Mouse (Mus musculus): ENCODE results near the gene E130218I03Rik. TPM values are rescaled to one million over a fixed set of nuclear protein-coding genes. Genes with fewer than 3 reads are reported as not detected.

E130218I03Rik gene
- total RNA-seq, 1 experiment from 2014 or later, result not detected

Other genes starting within 250 kb of the E130218I03Rik start
- 19.2 and 25.5 TPM in 2 replicates for gene Dhdds, start 242.7 kb upstream of the E130218I03Rik start, total RNA-seq (2017)
- gene Lin28a, start 224.8 kb upstream of the E130218I03Rik start, total RNA-seq (2017), result 4.2 and 4.8 TPM in 2 replicates
- 1.4 TPM in 1 of 2 replicates, not detected in the other for gene Zfp683, start 189.8 kb upstream of the E130218I03Rik start, total RNA-seq (2017)
- gene Crybg2, start 182.8 kb upstream of the E130218I03Rik start, total RNA-seq (2017), result 0.79 and 2.4 TPM in 2 replicates
- gene Cd52, start 148.6 kb upstream of the E130218I03Rik start, total RNA-seq (2017), result 342 and 372 TPM in 2 replicates
- 4.2 and 6.3 TPM in 2 replicates for gene Ubxn11, start 141.1 kb upstream of the E130218I03Rik start, total RNA-seq (2017)
- gene Sh3bgrl3, start 114.9 kb upstream of the E130218I03Rik start, total RNA-seq (2017), result 118 and 287 TPM in 2 replicates
- gene Cep85, start 56.5 kb upstream of the E130218I03Rik start, total RNA-seq (2017), result 42.6 and 46.0 TPM in 2 replicates
- gene Gm7534, start 40.7 kb upstream of the E130218I03Rik start, total RNA-seq (2017), result not detected in 2 replicates
- gene Catsper4, start 16.3 kb upstream of the E130218I03Rik start, total RNA-seq (2017), result not detected in 2 replicates
- not detected in 2 replicates for gene Cnksr1, start 5.3 kb upstream of the E130218I03Rik start, total RNA-seq (2017)
- gene Zfp593, start 1.9 kb downstream of the E130218I03Rik start, total RNA-seq (2017), result 10.7 and 14.4 TPM in 2 replicates
- gene Gm30191, start 3.3 kb downstream of the E130218I03Rik start, total RNA-seq (2017), result not detected in 2 replicates
- 1.1 and 2.1 TPM in 2 replicates for gene Grrp1, start 10.4 kb downstream of the E130218I03Rik start, total RNA-seq (2017)
- 32.7 and 36.2 TPM in 2 replicates for gene Pdik1l, start 44.2 kb downstream of the E130218I03Rik start, total RNA-seq (2017)
- not detected in 2 replicates for gene Trim63, start 71.5 kb downstream of the E130218I03Rik start, total RNA-seq (2017)
- not detected in 2 replicates for gene Slc30a2, start 99.5 kb downstream of the E130218I03Rik start, total RNA-seq (2017)
- 0.20 and 0.50 TPM in 2 replicates for gene Extl1, start 140.2 kb downstream of the E130218I03Rik start, total RNA-seq (2017)
- 15.7 and 25.3 TPM in 2 replicates for gene Pafah2, start 152.7 kb downstream of the E130218I03Rik start, total RNA-seq (2017)
- gene Stmn1, start 224.7 kb downstream of the E130218I03Rik start, total RNA-seq (2017), result 1,445 and 1,820 TPM in 2 replicates

Measured in hematopoietic stem cell, adult 5-6 weeks (primary cell).